Comparison of ENCODE assay signal across 9 mouse cellular contexts in the genomic region with DNA sequence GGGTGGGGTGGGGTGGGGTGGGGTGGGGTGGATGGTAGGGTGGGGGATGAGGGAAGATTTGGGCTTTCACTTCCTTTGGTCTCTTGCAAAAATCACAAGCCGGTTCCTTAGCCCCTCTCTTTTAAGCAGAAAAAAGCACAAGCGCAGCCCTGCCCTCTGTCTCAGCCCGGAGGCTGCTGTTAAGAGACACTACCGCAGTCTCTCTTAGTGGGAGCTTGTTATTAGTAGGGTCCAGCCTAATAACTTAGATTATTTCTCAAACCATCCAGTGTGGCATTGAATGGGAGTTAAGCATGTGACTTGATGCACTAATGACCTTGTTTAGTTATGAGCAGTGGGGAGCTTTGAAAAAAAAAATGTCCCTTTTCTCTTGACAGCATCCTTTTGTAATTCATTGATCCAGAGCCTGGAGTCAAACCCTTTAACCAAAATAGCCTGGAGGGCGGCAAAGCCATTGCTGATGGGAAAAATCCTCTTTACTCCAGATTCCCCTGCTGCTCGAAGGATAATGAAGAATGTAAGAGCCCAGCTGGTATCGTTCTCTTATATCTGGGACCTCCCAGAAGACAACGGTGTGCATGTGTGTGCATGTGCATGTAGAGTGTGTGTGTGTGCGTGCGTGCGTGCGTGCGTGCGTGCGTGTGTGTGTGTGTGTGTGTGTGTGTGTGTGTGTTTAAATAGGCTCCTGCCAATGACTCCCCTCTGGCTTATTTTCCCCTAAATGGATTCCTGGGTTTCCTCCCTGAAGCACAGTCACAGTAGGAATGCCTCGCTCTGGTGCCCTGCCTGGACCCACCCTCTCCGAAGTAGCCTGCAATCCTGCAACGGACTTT. TPM values are rescaled to one million over a fixed set of nuclear protein-coding genes. Genes with fewer than 3 reads are reported as not detected.
DNase-seq lines count a peak whose midpoint lies in the region; ATAC-seq and TF ChIP-seq lines count a peak whose summit lies in the region.
"Had no signal": no experiment of that assay in that cellular context is flagged by ENCODE, and none has a peak within 500 bp of the region (broad histone marks: within the 10 kb centered on the region; RNA-seq: fewer than 3 reads in every experiment).

No protein-coding gene starts in this region.

- H3K9ac ChIP-seq in embryonic facial prominence, embryonic 11.5 days (replicated peaks; ENCODE audit: low read length) = no peak overlapping the region
- no peak overlapping the region for H3K9ac ChIP-seq in ES-E14 (ENCODE audit: insufficient read depth, low read depth, low read length, poor library complexity, severe bottlenecking)
- H3K9ac ChIP-seq in forebrain, embryonic 13.5 days = no peak overlapping the region
- H3K9ac ChIP-seq in midbrain, embryonic 13.5 days (replicated peaks) = no peak overlapping the region; the same call in 1 of the 2 replicates

- ATAC-seq in embryonic facial prominence, embryonic 11.5 days (replicated peaks; ENCODE audit: insufficient number of reproducible peaks, low FRiP score, low TSS enrichment, low read depth) = 0 out of 2 replicates have a peak, but pooled peaks have one; percentile 24
- peak; percentile 62 for ATAC-seq in forebrain, embryonic 13.5 days
- ATAC-seq in midbrain, embryonic 13.5 days = peak; percentile 83
- no peak for ATAC-seq in granulocyte monocyte progenitor cell, adult 5-6 weeks (replicated peaks; ENCODE audit: poor library complexity, severe bottlenecking)
- ATAC-seq in monocyte, adult 5-6 weeks (replicated peaks; ENCODE audit: insufficient number of reproducible peaks, low FRiP score, low TSS enrichment, poor library complexity, severe bottlenecking) = no peak

- no peak overlapping the region for H3K4me2 ChIP-seq in embryonic facial prominence, embryonic 11.5 days (ENCODE audit: low read depth, low read length)
- peak overlapping the region; percentile 14; the same call in 1 of the 2 replicates for H3K4me2 ChIP-seq in forebrain, embryonic 13.5 days
- H3K4me2 ChIP-seq in midbrain, embryonic 13.5 days (replicated peaks) = peak overlapping the region; percentile 34

- H3K9me3 ChIP-seq in embryonic facial prominence, embryonic 11.5 days (replicated peaks; ENCODE audit: control insufficient read depth, low read length) = no peaks in the 10 kb centered on the region
- no peaks in the 10 kb centered on the region for H3K9me3 ChIP-seq in embryonic facial prominence, embryonic 10.5 days
- no peaks in the 10 kb centered on the region for H3K9me3 ChIP-seq in ES-E14 (ENCODE audit: control insufficient read depth, insufficient read depth, low read depth, low read length)
- no peaks in the 10 kb centered on the region for H3K9me3 ChIP-seq in forebrain, embryonic 13.5 days (replicated peaks)
- no peaks in the 10 kb centered on the region for H3K9me3 ChIP-seq in midbrain, embryonic 13.5 days

- H3K36me3 ChIP-seq in embryonic facial prominence, embryonic 11.5 days (replicated peaks; ENCODE audit: control insufficient read depth, insufficient read depth, low read depth, low read length) = no peaks in the 10 kb centered on the region
- H3K36me3 ChIP-seq in embryonic facial prominence, embryonic 10.5 days (replicated peaks) = no peaks in the 10 kb centered on the region
- no peaks in the 10 kb centered on the region for H3K36me3 ChIP-seq in ES-E14 (ENCODE audit: control insufficient read depth, insufficient read depth, low read length, poor library complexity, severe bottlenecking)
- no peaks in the 10 kb centered on the region for H3K36me3 ChIP-seq in forebrain, embryonic 13.5 days (ENCODE audit: poor library complexity, severe bottlenecking)
- no peaks in the 10 kb centered on the region for H3K36me3 ChIP-seq in midbrain, embryonic 13.5 days

- H3K4me1 ChIP-seq in embryonic facial prominence, embryonic 11.5 days (ENCODE audit: control insufficient read depth, insufficient read depth, low read length) = no peaks in the 10 kb centered on the region
- H3K4me1 ChIP-seq in embryonic facial prominence, embryonic 10.5 days = peaks cover 15% of the 10 kb centered on the region
- H3K4me1 ChIP-seq in ES-E14 (ENCODE audit: control insufficient read depth in 2 of 2, insufficient read depth in 2 of 2, low read length in 2 of 2, poor library complexity in 1 of 2) = peaks cover 0 to 15% of the 10 kb centered on the region in 2 experiments; a peak in 3 of 4 replicates
- peaks cover 10% of the 10 kb centered on the region; the same call in 1 of the 2 replicates for H3K4me1 ChIP-seq in forebrain, embryonic 13.5 days
- H3K4me1 ChIP-seq in midbrain, embryonic 13.5 days (replicated peaks) = peaks cover 16% of the 10 kb centered on the region

- no peak for DNase-seq in embryonic facial prominence, embryonic 11.5 days (ENCODE audit: low spot score)
- DNase-seq in embryonic facial prominence, embryonic 10.5 days (ENCODE audit: low spot score) = no peak
- DNase-seq in ES-E14 (ENCODE audit: low read depth, low spot score) = peak; percentile 29
- no peak for DNase-seq in thymus, postnatal 0 days (ENCODE audit: low spot score)

- in situ Hi-C loops in ES-E14 (cut with MboI; ENCODE audit: low sequenced_read_pairs in 2 of 2, unreplicated experiment in 2 of 2) = no loop called here

- H3K27me3 ChIP-seq in embryonic facial prominence, embryonic 11.5 days (ENCODE audit: control insufficient read depth, insufficient read depth, low read length) = no peaks in the 10 kb centered on the region
- H3K27me3 ChIP-seq in embryonic facial prominence, embryonic 10.5 days (replicated peaks; ENCODE audit: low read depth, poor library complexity, severe bottlenecking) = peaks cover 25% of the 10 kb centered on the region
- H3K27me3 ChIP-seq in forebrain, embryonic 13.5 days = peaks cover 20% of the 10 kb centered on the region; the same call in 1 of the 2 replicates
- H3K27me3 ChIP-seq in midbrain, embryonic 13.5 days = peaks cover 69% of the 10 kb centered on the region

- H3K4me3 ChIP-seq in embryonic facial prominence, embryonic 11.5 days (ENCODE audit: low read depth, low read length) = no peak overlapping the region
- no peak overlapping the region for H3K4me3 ChIP-seq in embryonic facial prominence, embryonic 10.5 days
- no peak overlapping the region for H3K4me3 ChIP-seq in ES-E14 (ENCODE audit: insufficient read depth in 1 of 2, low read depth in 1 of 2, low read length in 2 of 2, poor library complexity in 1 of 2, severe bottlenecking in 1 of 2)
- no peak overlapping the region for H3K4me3 ChIP-seq in forebrain, embryonic 13.5 days
- 0 out of 2 replicates have a peak overlapping the region, but pooled peaks have one; percentile 0 for H3K4me3 ChIP-seq in midbrain, embryonic 13.5 days (replicated peaks)

- H3K27ac ChIP-seq in embryonic facial prominence, embryonic 11.5 days (replicated peaks; ENCODE audit: low read depth, low read length) = no peak overlapping the region
- no peak overlapping the region for H3K27ac ChIP-seq in embryonic facial prominence, embryonic 10.5 days (replicated peaks)
- H3K27ac ChIP-seq in ES-E14 (ENCODE audit: insufficient read depth, low read depth, low read length, poor library complexity, severe bottlenecking) = peak overlapping the region; percentile 58; the same call in 1 of the 2 replicates
- no peak overlapping the region for H3K27ac ChIP-seq in forebrain, embryonic 13.5 days
- no peak overlapping the region for H3K27ac ChIP-seq in midbrain, embryonic 13.5 days
- H3K27ac ChIP-seq: macrophage had no signal

- 36% methylated on average over 18 of the region's 18 CpGs for WGBS in embryonic facial prominence, embryonic 11.5 days
- WGBS in embryonic facial prominence, embryonic 10.5 days = 33% methylated on average over 18 of the region's 18 CpGs
- 16% methylated on average over 18 of the region's 18 CpGs for WGBS in forebrain, embryonic 13.5 days
- WGBS in midbrain, embryonic 13.5 days = 12% methylated on average over 18 of the region's 18 CpGs

TF ChIP-seq in ES-E14, 5 proteins besides CTCF, POLR2A, EP300 and RAD21:
- TF ChIP-seq ZC3H11A (IDR thresholded peaks at IDR 0.05; ENCODE audit: borderline replicate concordance, low read depth, low read length) (no peak), MAFK (IDR thresholded peaks at IDR 0.05; ENCODE audit: insufficient read depth, low read depth, low read length) (no peak), ZNF384 (IDR thresholded peaks at IDR 0.05; ENCODE audit: low read depth, low read length) (peak; percentile 57; the same call in 1 of the 2 replicates)

RNA-seq across cellular contexts. Expression of gene Abca4, which starts 41.1 kb away (rescaled TPM):
- polyA plus RNA-seq in embryonic facial prominence, embryonic 11.5 days (2014; fragmentation: Nextera tagmentation; extraction: Ambion mirVana) = 1.9 TPM in 2 replicates
- 1.9 and 2.0 TPM in 2 replicates for polyA plus RNA-seq in embryonic facial prominence, embryonic 10.5 days (2016; fragmentation: Nextera tagmentation; extraction: Ambion mirVana)
- 1.4 and 2.3 TPM in 2 replicates for total RNA-seq in ES-E14 (2012; rRNA removed)
- 0.72 and 0.92 TPM in 2 replicates for polyA plus RNA-seq in forebrain, embryonic 13.5 days (2015; fragmentation: Nextera tagmentation; extraction: Ambion mirVana)
- 0.49 and 1.3 TPM in 2 replicates for polyA plus RNA-seq in midbrain, embryonic 13.5 days (2015; fragmentation: Nextera tagmentation; extraction: Ambion mirVana)
- 0.18 and 0.42 TPM in 2 replicates for polyA plus RNA-seq in thymus, postnatal 0 days (2015; fragmentation: Nextera tagmentation; extraction: Ambion mirVana)
- total RNA-seq in granulocyte monocyte progenitor cell, adult 5-6 weeks (2014; fragmentation: Nextera tagmentation) = 0.64 TPM in 1 of 2 replicates, not detected in the other
- total RNA-seq in granulocyte monocyte progenitor cell, adult 5-6 weeks (2017) = 0.52 TPM in 1 of 2 replicates, not detected in the other
- total RNA-seq in monocyte, adult 5-6 weeks (2017) = not detected in 3 replicates
- polyA plus RNA-seq: macrophage had no signal

Comparison
In these comparisons a context has a peak if more than half of its experiments do, and no peak if none do; other contexts are left out.
1. ATAC-seq: peak in embryonic facial prominence, embryonic 11.5 days (single experiment), forebrain, embryonic 13.5 days (single experiment) and midbrain, embryonic 13.5 days (single experiment); none in granulocyte monocyte progenitor cell, adult 5-6 weeks (single experiment) and monocyte, adult 5-6 weeks (single experiment).